8 mouse cellular contexts compared by ENCODE assay signal in the genomic region with DNA sequence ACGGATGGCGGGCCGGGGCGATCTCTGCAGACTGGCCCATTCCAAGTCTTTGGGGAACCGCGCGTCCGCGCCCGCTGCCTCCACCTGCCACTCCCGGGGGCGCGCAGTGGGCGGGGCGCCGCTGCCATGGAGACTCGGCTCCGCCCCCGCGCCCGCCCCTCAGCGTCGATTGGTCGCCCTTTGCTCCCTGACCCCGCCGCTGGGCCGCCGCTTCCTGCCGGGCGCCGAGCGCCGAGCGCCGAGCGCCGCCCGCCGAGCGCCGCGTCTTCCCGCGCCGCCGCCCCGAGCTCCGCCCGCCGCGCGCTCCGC. TPM values are rescaled to one million over a fixed set of nuclear protein-coding genes. Genes with fewer than 3 reads are reported as not detected.
DNase-seq lines count a peak whose midpoint lies in the region; ATAC-seq and TF ChIP-seq lines count a peak whose summit lies in the region.

A gene (plus strand): TSS at position 216 of the 309 bp plus-strand sequence.

- TF ChIP-seq RAD21 in MEL (IDR thresholded peaks at IDR 0.05; ENCODE audit: low read depth, low read length): no peak

- peaks cover 0 to 6% of the 10 kb centered on the region in 2 experiments; a peak in 2 of 4 replicates for H3K4me1 ChIP-seq in MEL (ENCODE audit: control insufficient read depth in 1 of 2, insufficient read depth in 2 of 2, low read length in 2 of 2)
- H3K4me1 ChIP-seq in lung, embryonic 15.5 days: peaks cover 19% of the 10 kb centered on the region
- peaks cover 38% of the 10 kb centered on the region for H3K4me1 ChIP-seq in thymus, adult 2 months (replicated peaks; ENCODE audit: control insufficient read depth, insufficient read depth, low read length)

- ATAC-seq in frontal cortex, adult (ENCODE audit: low TSS enrichment): peak; percentile 82
- ATAC-seq in hematopoietic stem cell, adult 5-6 weeks (replicated peaks in 1 of 2; ENCODE audit: insufficient read depth in 1 of 2, low FRiP score in 2 of 2, low TSS enrichment in 1 of 2, low read depth in 1 of 2, poor library complexity in 2 of 2, severe bottlenecking in 2 of 2): peak; percentile 48 to 52; a peak in 3 of 4 replicates
- peak; percentile 86 for ATAC-seq in lung, embryonic 15.5 days (ENCODE audit: borderline replicate concordance, extremely low read depth, low FRiP score, low TSS enrichment)

- no peaks in the 10 kb centered on the region for H3K27me3 ChIP-seq in MEL (ENCODE audit: control insufficient read depth in 1 of 2, insufficient read depth in 2 of 2, low read length in 2 of 2)
- H3K27me3 ChIP-seq in lung, embryonic 15.5 days: no peaks in the 10 kb centered on the region
- no peaks in the 10 kb centered on the region for H3K27me3 ChIP-seq in thymus, adult 2 months (ENCODE audit: control insufficient read depth, insufficient read depth, low read length)

- no peak for TF ChIP-seq POLR2A in MEL (IDR thresholded peaks at IDR 0.05; ENCODE audit: control insufficient read depth in 1 of 2, insufficient read depth in 1 of 2, low read depth in 1 of 2, low read length in 2 of 2, poor library complexity in 1 of 2)
- no peak for TF ChIP-seq POLR2A in thymus, adult 2 months (IDR thresholded peaks at IDR 0.05; ENCODE audit: control insufficient read depth, extremely low read depth, insufficient read depth, low read length, poor library complexity)

- H3K9ac ChIP-seq in MEL (ENCODE audit: control insufficient read depth, low read depth, low read length, poor library complexity, severe bottlenecking): peak within 1 kb of the TSS; percentile 77
- H3K9ac ChIP-seq in lung, embryonic 15.5 days: peak within 1 kb of the TSS; percentile 83

- WGBS in lung, embryonic 15.5 days: under 1% methylated on average over 53 of the region's 53 CpGs
- WGBS in thymus, adult 2 months: 16% methylated on average over 53 of the region's 53 CpGs

- H3K4me2 ChIP-seq in lung, embryonic 15.5 days: peak within 1 kb of the TSS; percentile 95

- peak within 1 kb of the TSS; percentile 68 to 79 for H3K4me3 ChIP-seq in MEL (ENCODE audit: control insufficient read depth in 1 of 2, insufficient read depth in 1 of 2, low read depth in 2 of 2, low read length in 2 of 2)
- H3K4me3 ChIP-seq in lung, embryonic 15.5 days: peak within 1 kb of the TSS; percentile 73
- H3K4me3 ChIP-seq in thymus, adult 2 months (ENCODE audit: control insufficient read depth, insufficient read depth, low read length): peak within 1 kb of the TSS; percentile 87

- no peak within 1 kb of the TSS for H3K27ac ChIP-seq in MEL (ENCODE audit: control insufficient read depth, low read depth, low read length)
- peak within 1 kb of the TSS; percentile 73 for H3K27ac ChIP-seq in lung, embryonic 15.5 days
- no peak within 1 kb of the TSS for H3K27ac ChIP-seq in thymus, adult 2 months (ENCODE audit: control insufficient read depth, insufficient read depth, low read length)

- peaks cover 2% of the 10 kb centered on the region; the same call in 1 of the 2 replicates for H3K79me2 ChIP-seq in MEL (ENCODE audit: control insufficient read depth, insufficient read depth, low read length, poor library complexity)

- no peak for TF ChIP-seq EP300 in MEL (IDR thresholded peaks at IDR 0.05; ENCODE audit: low read depth in 1 of 2, low read length in 2 of 2)

- TF ChIP-seq CTCF in MEL (IDR thresholded peaks at IDR 0.05 in 2 of 3, conservative IDR thresholded peaks at IDR 0.05 in 1 of 3; ENCODE audit: control insufficient read depth in 1 of 3, insufficient read depth in 1 of 3, low read depth in 2 of 3, low read length in 3 of 3, poor library complexity in 1 of 3, severe bottlenecking in 1 of 3): no peak
- no peak for TF ChIP-seq CTCF in thymus, adult 2 months (IDR thresholded peaks at IDR 0.05; ENCODE audit: borderline replicate concordance, control insufficient read depth, extremely low read depth, insufficient read depth, low read length, poor library complexity)

- no peaks in the 10 kb centered on the region for H3K36me3 ChIP-seq in MEL (ENCODE audit: control insufficient read depth in 1 of 2, insufficient read depth in 2 of 2, low read length in 2 of 2)
- no peaks in the 10 kb centered on the region for H3K36me3 ChIP-seq in lung, embryonic 15.5 days
- H3K36me3 ChIP-seq in thymus, adult 2 months (ENCODE audit: control insufficient read depth, insufficient read depth, low read length): no peaks in the 10 kb centered on the region

- no peaks in the 10 kb centered on the region for H3K9me3 ChIP-seq in MEL (replicated peaks; ENCODE audit: insufficient read depth, low read length)
- H3K9me3 ChIP-seq in lung, embryonic 15.5 days: no peaks in the 10 kb centered on the region

- DNase-seq in MEL (ENCODE audit: low read depth, low spot score): peak; percentile 74
- DNase-seq in cerebellum, adult 18-20 months: peak; percentile 90 to 98
- DNase-seq in layer of hippocampus, adult 9-10 months (ENCODE audit: low spot score): peak; percentile 64
- DNase-seq in ovary, adult 18-20 months (ENCODE audit: low spot score): peak; percentile 79
- DNase-seq in thymus, adult 2 months: peak; percentile 92

TF ChIP-seq in MEL, 35 proteins besides CTCF, POLR2A, EP300 and RAD21:
- TF ChIP-seq HCFC1 (IDR thresholded peaks at IDR 0.05; ENCODE audit: low read depth, low read length) (0 out of 2 replicates have a peak, but pooled peaks have one; percentile 51), TAL1 (IDR thresholded peaks at IDR 0.05; ENCODE audit: low read length) (no peak)

RNA-seq across cellular contexts. Expression of the gene that starts here (rescaled TPM):
- 11.1 and 12.0 TPM in 2 replicates for total RNA-seq in MEL (2012; rRNA removed)
- polyA plus RNA-seq in MEL (2012; ENCODE audit: insufficient read depth in 1 of 2, insufficient read length in 2 of 2, low read depth in 1 of 2, low replicate concordance in 2 of 2, missing spikeins in 1 of 2): 10 to 100 TPM in 1 of 2 experiments, not detected in 1; 14.5 TPM
- 26.9 and 42.6 TPM in 2 replicates for total RNA-seq in hematopoietic stem cell, adult 5-6 weeks (2017)
- polyA plus RNA-seq in lung, embryonic 15.5 days (2015; fragmentation: Nextera tagmentation; extraction: Ambion mirVana): 55.3 and 62.5 TPM in 2 replicates
- polyA plus RNA-seq in thymus, adult 2 months (2012; rRNA removed): 22.2 and 29.0 TPM in 2 replicates
